Mouse (Mus musculus) stomach, embryonic 16.5 days (tissue): ENCODE measurements around the gene Spon1. TPM values are rescaled to one million over a fixed set of nuclear protein-coding genes. Genes with fewer than 3 reads are reported as not detected.

Experiments
- ATAC-seq: fragments of 200-750 bp; cut with Nextera tagmentation; 2 replicates; pipeline ENCODE4 v1.8.0; 2017; ENCODE audit warnings: moderate number of reproducible peaks, moderate TSS enrichment; ENCODE audit not compliant: insufficient read depth, low FRiP score
- H3K27ac ChIP-seq: fragments of 300-500 bp; sonication (generic); 2 replicates; pipeline ENCODE4 v1.5.1; 2014; ENCODE audit warnings: low read length
- H3K27me3 ChIP-seq: fragments of 300-500 bp; sonication (generic); 2 replicates; pipeline ENCODE4 v1.6.1; 2014; ENCODE audit warnings: low read length, control low read depth, mixed read lengths; ENCODE audit not compliant: control insufficient read depth, insufficient read depth
- H3K36me3 ChIP-seq: fragments of 300-500 bp; sonication (generic); 2 replicates; pipeline ENCODE4 v1.6.1; 2014; ENCODE audit warnings: low read length; ENCODE audit not compliant: control insufficient read depth, insufficient read depth
- H3K4me1 ChIP-seq: fragments of 300-500 bp; sonication (generic); 2 replicates; pipeline ENCODE4 v1.6.1; 2014; ENCODE audit warnings: low read length, control low read depth, mixed read lengths; ENCODE audit not compliant: control insufficient read depth, insufficient read depth
- H3K4me2 ChIP-seq: fragments of 300-500 bp; sonication (generic); 2 replicates; pipeline ENCODE4 v1.6.1; 2014; ENCODE audit warnings: low read depth, low read length, mixed read lengths
- H3K4me3 ChIP-seq: fragments of 300-500 bp; sonication (generic); replicated peaks from 2 replicates; pipeline ENCODE4 v1.5.1; 2014; ENCODE audit warnings: mild to moderate bottlenecking, low read length
- H3K9ac ChIP-seq: fragments of 300-500 bp; sonication (generic); 2 replicates; pipeline ENCODE4 v1.6.1; 2014; ENCODE audit warnings: low read length
- H3K9me3 ChIP-seq: fragments of 300-500 bp; sonication (generic); replicated peaks from 2 replicates; pipeline ENCODE4 v1.6.1; 2016; ENCODE audit warnings: low read length, control low read depth; ENCODE audit not compliant: control insufficient read depth
- WGBS: fragments of 180-500 bp; shearing (Covaris S2); extraction: QIAGEN DNeasy Blood & Tissue Kit; methylation state at CpG from one replicate; pipeline ENCODE4 v1.1.7; 2014; 5-methylcytosine and 5-hydroxymethylcytosine counted together
- polyA plus RNA-seq: library from polyadenylated mRNA; unstranded; fragments of >200 nt; fragmentation: Nextera tagmentation; extraction: Ambion mirVana; gene quantifications from 2 replicates; pipeline ENCODE4 v1.2.1, GENCODE M21; 2015

Gene Spon1
- polyA plus RNA-seq, 1 experiment from 2014 or later: 17.8 TPM

GRCm38 (mm10) chr7:114027406-114027805 lies 261.6 kb downstream of the Spon1 start:
- Histone ChIP-seq H3K9me3 (no peaks in the 10 kb centered on the region), H3K27ac (no peak overlapping the region)
- WGBS: 78% methylated on average over 3 of the region's 3 CpGs

GRCm38 (mm10) chr7:114028828-114029227 lies 263.0 kb downstream of the Spon1 start:
- Histone ChIP-seq H3K36me3 (no peaks in the 10 kb centered on the region), H3K4me2 (no peak overlapping the region), H3K9me3 (no peaks in the 10 kb centered on the region), H3K27ac (no peak overlapping the region), H3K27me3 (no peaks in the 10 kb centered on the region), H3K9ac (no peak overlapping the region), H3K4me3 (no peak overlapping the region), H3K4me1 (no peaks in the 10 kb centered on the region)
- WGBS: 86% methylated on average over 5 of the region's 5 CpGs
- no peak for ATAC-seq

More at GRCm38 (mm10) chr7:114027406-114027805, 261.6 kb downstream of the Spon1 start:
- Histone ChIP-seq H3K27me3 (no peaks in the 10 kb centered on the region), H3K4me1 (no peaks in the 10 kb centered on the region), H3K4me2 (no peak overlapping the region), H3K36me3 (no peaks in the 10 kb centered on the region), H3K4me3 (no peak overlapping the region), H3K9ac (no peak overlapping the region)
- ATAC-seq: no peak

- Histone ChIP-seq H3K27me3 (no peaks in the 10 kb centered on the region), H3K4me3 (no peak overlapping the region), H3K9ac (no peak overlapping the region), H3K4me1 (no peaks in the 10 kb centered on the region), H3K27ac (no peak overlapping the region), H3K9me3 (no peaks in the 10 kb centered on the region), H3K36me3 (no peaks in the 10 kb centered on the region), H3K4me2 (no peak overlapping the region)
- no peak for ATAC-seq
- WGBS: 73% methylated on average over 6 of the region's 6 CpGs
These were observed 263.8 kb downstream of the Spon1 start for GRCm38 (mm10) chr7:114029596-114029995.

GRCm38 (mm10) chr7:114037237-114037636 lies 271.4 kb downstream of the Spon1 start:
- no peak for ATAC-seq
- H3K4me1 ChIP-seq: peaks cover 4% of the 10 kb centered on the region; the same call in 1 of the 2 replicates

GRCm38 (mm10) chr7:114041349-114041748 lies 275.6 kb downstream of the Spon1 start:
- Histone ChIP-seq H3K4me3 (no peak overlapping the region), H3K4me2 (no peak overlapping the region), H3K4me1 (peaks cover 16% of the 10 kb centered on the region), H3K27me3 (no peaks in the 10 kb centered on the region), H3K27ac (no peak overlapping the region), H3K9ac (no peak overlapping the region), H3K9me3 (no peaks in the 10 kb centered on the region), H3K36me3 (no peaks in the 10 kb centered on the region)
- WGBS: 85% methylated on average over 4 of the region's 4 CpGs
- ATAC-seq: no peak

More at GRCm38 (mm10) chr7:114037237-114037636, 271.4 kb downstream of the Spon1 start:
- no peaks in the 10 kb centered on the region for H3K27me3 ChIP-seq
- no peak overlapping the region for H3K4me3 ChIP-seq
- no peak overlapping the region for H3K4me2 ChIP-seq
- H3K9ac ChIP-seq: no peak overlapping the region
- WGBS: 86% methylated on average over 4 of the region's 4 CpGs
- no peaks in the 10 kb centered on the region for H3K36me3 ChIP-seq
- H3K9me3 ChIP-seq: no peaks in the 10 kb centered on the region
- no peak overlapping the region for H3K27ac ChIP-seq

- no peak overlapping the region for H3K4me3 ChIP-seq
- no peak overlapping the region for H3K27ac ChIP-seq
- H3K9ac ChIP-seq: no peak overlapping the region
- no peaks in the 10 kb centered on the region for H3K36me3 ChIP-seq
- H3K27me3 ChIP-seq: no peaks in the 10 kb centered on the region
- 77% methylated on average over 26 of the region's 26 CpGs for WGBS
- ATAC-seq: peak; percentile 78; the same call in 1 of the 2 replicates
- H3K9me3 ChIP-seq: no peaks in the 10 kb centered on the region
- H3K4me1 ChIP-seq: peaks cover 16% of the 10 kb centered on the region
- no peak overlapping the region for H3K4me2 ChIP-seq
These were observed 277.5 kb downstream of the Spon1 start for GRCm38 (mm10) chr7:114042973-114043928.

GRCm38 (mm10) chr7:114043929-114044549 lies 278.2 kb downstream of the Spon1 start:
- peak overlapping the region; percentile 21; the same call in 1 of the 2 replicates for H3K27ac ChIP-seq
- ATAC-seq: peak; percentile 3; the same call in 1 of the 2 replicates

GRCm38 (mm10) chr7:114045814-114046213 lies 280.0 kb downstream of the Spon1 start:
- no peak overlapping the region for H3K4me2 ChIP-seq
- no peak overlapping the region for H3K4me3 ChIP-seq
- H3K27ac ChIP-seq: no peak overlapping the region
- H3K27me3 ChIP-seq: no peaks in the 10 kb centered on the region
- no peak for ATAC-seq
- no peak overlapping the region for H3K9ac ChIP-seq
- 50% methylated on average over 2 of the region's 2 CpGs for WGBS
- no peaks in the 10 kb centered on the region for H3K9me3 ChIP-seq
- peaks cover 16% of the 10 kb centered on the region for H3K4me1 ChIP-seq
- H3K36me3 ChIP-seq: no peaks in the 10 kb centered on the region

More at GRCm38 (mm10) chr7:114043929-114044549, 278.2 kb downstream of the Spon1 start:
- H3K27me3 ChIP-seq: no peaks in the 10 kb centered on the region
- H3K9me3 ChIP-seq: no peaks in the 10 kb centered on the region
- H3K4me2 ChIP-seq: no peak overlapping the region
- no peak overlapping the region for H3K4me3 ChIP-seq
- WGBS: 52% methylated on average over 6 of the region's 6 CpGs
- H3K36me3 ChIP-seq: no peaks in the 10 kb centered on the region
- peaks cover 16% of the 10 kb centered on the region for H3K4me1 ChIP-seq
- H3K9ac ChIP-seq: no peak overlapping the region

GRCm38 (mm10) chr7:114053720-114054119 lies 287.9 kb downstream of the Spon1 start:
- Histone ChIP-seq H3K27me3 (no peaks in the 10 kb centered on the region), H3K4me1 (peaks cover 8% of the 10 kb centered on the region), H3K4me2 (no peak overlapping the region), H3K9me3 (no peaks in the 10 kb centered on the region), H3K4me3 (no peak overlapping the region), H3K9ac (no peak overlapping the region), H3K27ac (peak overlapping the region; percentile 11; the same call in 1 of the 2 replicates), H3K36me3 (no peaks in the 10 kb centered on the region; the same call in 1 of the 2 replicates)
- no peak for ATAC-seq
- WGBS: 62% methylated on average over 4 of the region's 4 CpGs
